Mouse (Mus musculus): Measurements from ENCODE around the gene A830005F24Rik. TPM values are rescaled to one million over a fixed set of nuclear protein-coding genes. Genes with fewer than 3 reads are reported as not detected.

Gene A830005F24Rik
- polyA plus RNA-seq, 1 experiment, result 1.6 TPM

DNA sequence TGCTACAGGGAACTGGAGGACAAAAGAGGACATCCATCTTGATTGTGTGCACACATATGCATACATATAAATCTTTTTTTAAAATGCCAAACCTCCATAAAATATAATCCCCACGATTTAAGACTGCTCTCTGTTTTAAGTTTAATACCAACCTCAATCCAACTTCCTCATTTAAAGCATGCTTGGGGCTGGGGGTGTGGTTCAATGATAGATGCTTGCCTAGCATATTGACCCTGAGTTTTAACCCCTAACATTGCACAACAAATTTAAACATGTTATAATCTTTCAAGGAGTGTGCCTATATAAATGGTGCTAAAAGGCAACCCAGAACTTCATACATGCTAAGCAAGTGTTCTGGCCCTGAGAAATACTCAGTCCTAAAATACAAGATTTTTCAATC, 27.1 kb downstream of the A830005F24Rik start:
- TF ChIP-seq CTCF (IDR thresholded peaks at IDR 0.05; ENCODE audit: extremely low read depth, insufficient read depth, low read length) (no peak), POLR2A (IDR thresholded peaks at IDR 0.05; ENCODE audit: extremely low read depth, insufficient read depth, low read length) (no peak)
- H3K4me3 ChIP-seq (ENCODE audit: insufficient read depth, low read length), result no peak overlapping the region
- H3K4me1 ChIP-seq (ENCODE audit: control insufficient read depth, insufficient read depth, low read length), result peaks cover 3% of the 10 kb centered on the region
- no peak overlapping the region for H3K27ac ChIP-seq (ENCODE audit: insufficient read depth, low read length)

DNA sequence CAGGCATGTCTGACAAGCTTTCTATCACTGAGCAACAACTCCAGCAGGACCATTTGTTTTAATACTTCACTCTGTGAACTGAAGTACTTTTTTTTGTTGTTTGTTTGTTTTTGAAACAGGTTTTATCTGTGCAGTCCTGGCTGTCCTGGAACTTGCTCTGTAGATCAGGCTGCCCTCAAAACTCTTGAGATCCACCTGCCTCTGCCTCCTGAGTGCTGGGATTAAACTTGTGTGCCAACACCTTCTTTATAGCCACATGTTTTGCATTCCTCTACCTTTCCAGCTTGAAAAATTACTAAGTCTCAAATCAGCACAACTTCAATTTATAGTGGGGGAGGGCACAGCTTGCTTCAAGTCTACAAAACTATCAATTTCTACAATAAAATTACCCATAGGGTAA, 31.0 kb downstream of the A830005F24Rik start:
- no peak overlapping the region for H3K4me3 ChIP-seq (ENCODE audit: insufficient read depth, low read length)
- H3K4me1 ChIP-seq (ENCODE audit: control insufficient read depth, insufficient read depth, low read length), result peaks cover 3% of the 10 kb centered on the region
- TF ChIP-seq CTCF (IDR thresholded peaks at IDR 0.05; ENCODE audit: extremely low read depth, insufficient read depth, low read length) (no peak), POLR2A (IDR thresholded peaks at IDR 0.05; ENCODE audit: extremely low read depth, insufficient read depth, low read length) (no peak)
- no peak overlapping the region for H3K27ac ChIP-seq (ENCODE audit: insufficient read depth, low read length)

- Histone ChIP-seq H3K4me1 (ENCODE audit: control insufficient read depth, insufficient read depth, low read length) (peaks cover 3% of the 10 kb centered on the region), H3K4me3 (ENCODE audit: insufficient read depth, low read length) (peak overlapping the region; percentile 94), H3K27ac (ENCODE audit: insufficient read depth, low read length) (no peak overlapping the region)
- TF ChIP-seq CTCF (IDR thresholded peaks at IDR 0.05; ENCODE audit: extremely low read depth, insufficient read depth, low read length) (no peak), POLR2A (IDR thresholded peaks at IDR 0.05; ENCODE audit: extremely low read depth, insufficient read depth, low read length) (no peak)
Measured at GRCm38 (mm10) chr13:48544867-48545266, 31.5 kb downstream of the A830005F24Rik start.

GRCm38 (mm10) chr13:48545476-48546281, 32.3 kb downstream of the A830005F24Rik start:
- H3K4me1 ChIP-seq (ENCODE audit: control insufficient read depth, insufficient read depth, low read length), result peaks cover 3% of the 10 kb centered on the region
- TF ChIP-seq POLR2A (IDR thresholded peaks at IDR 0.05; ENCODE audit: extremely low read depth, insufficient read depth, low read length) (no peak), CTCF (IDR thresholded peaks at IDR 0.05; ENCODE audit: extremely low read depth, insufficient read depth, low read length) (no peak)

DNA sequence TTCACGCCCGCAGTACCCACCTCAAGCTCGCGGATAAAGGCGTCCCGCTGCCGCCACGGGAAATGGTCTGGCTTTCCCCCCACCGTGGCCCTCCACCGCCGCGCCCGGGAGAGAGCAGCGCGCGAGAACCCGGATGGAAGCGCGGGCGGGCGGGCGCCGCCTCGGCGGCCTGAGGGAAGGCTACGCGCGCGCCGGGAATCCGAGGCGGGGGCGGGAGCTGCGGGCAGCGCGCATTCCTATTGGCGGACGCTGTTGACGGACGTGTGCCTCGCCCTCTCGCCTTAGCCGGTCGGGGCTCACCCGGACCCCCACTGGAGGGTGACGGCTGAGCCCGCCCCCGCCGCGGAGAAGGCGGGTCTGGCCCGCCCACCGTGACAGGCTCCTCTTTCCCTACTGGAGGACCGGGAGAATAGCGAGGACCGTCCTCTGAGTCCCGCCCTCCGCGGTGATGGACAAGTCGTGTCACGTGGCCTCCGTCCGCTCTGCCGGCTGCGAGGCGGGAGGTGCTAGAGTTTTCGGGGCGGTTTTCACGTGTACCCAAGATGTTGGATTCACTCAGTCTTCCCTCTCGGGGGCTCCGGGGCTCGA, 33.1 kb downstream of the A830005F24Rik start:
- Histone ChIP-seq H3K4me1 (ENCODE audit: control insufficient read depth, insufficient read depth, low read length) (peaks cover 1% of the 10 kb centered on the region; the same call in 1 of the 2 replicates), H3K27ac (ENCODE audit: insufficient read depth, low read length) (peak overlapping the region; percentile 99), H3K4me3 (ENCODE audit: insufficient read depth, low read length) (peak overlapping the region; percentile 94)
- TF ChIP-seq CTCF (IDR thresholded peaks at IDR 0.05; ENCODE audit: extremely low read depth, insufficient read depth, low read length), result no peak
- TF ChIP-seq POLR2A (IDR thresholded peaks at IDR 0.05; ENCODE audit: extremely low read depth, insufficient read depth, low read length), result peak; percentile 74

More at GRCm38 (mm10) chr13:48545476-48546281, 32.3 kb downstream of the A830005F24Rik start:
- peak overlapping the region; percentile 99 for H3K27ac ChIP-seq (ENCODE audit: insufficient read depth, low read length)
- H3K4me3 ChIP-seq (ENCODE audit: insufficient read depth, low read length), result peak overlapping the region; percentile 94

- Histone ChIP-seq H3K4me1 (ENCODE audit: control insufficient read depth, insufficient read depth, low read length) (peaks cover 2% of the 10 kb centered on the region), H3K4me3 (ENCODE audit: insufficient read depth, low read length) (no peak overlapping the region), H3K27ac (ENCODE audit: insufficient read depth, low read length) (no peak overlapping the region)
- TF ChIP-seq POLR2A (IDR thresholded peaks at IDR 0.05; ENCODE audit: extremely low read depth, insufficient read depth, low read length), result no peak
- TF ChIP-seq CTCF (IDR thresholded peaks at IDR 0.05; ENCODE audit: extremely low read depth, insufficient read depth, low read length), result no peak
Measured at GRCm38 (mm10) chr13:48547623-48548022, 34.3 kb downstream of the A830005F24Rik start.

GRCm38 (mm10) chr13:48548296-48548695, 34.9 kb downstream of the A830005F24Rik start:
- H3K4me3 ChIP-seq (ENCODE audit: insufficient read depth, low read length), result no peak overlapping the region
- H3K4me1 ChIP-seq (ENCODE audit: control insufficient read depth, insufficient read depth, low read length), result peaks cover 6% of the 10 kb centered on the region
- TF ChIP-seq CTCF (IDR thresholded peaks at IDR 0.05; ENCODE audit: extremely low read depth, insufficient read depth, low read length) (no peak), POLR2A (IDR thresholded peaks at IDR 0.05; ENCODE audit: extremely low read depth, insufficient read depth, low read length) (no peak)
- H3K27ac ChIP-seq (ENCODE audit: insufficient read depth, low read length), result no peak overlapping the region

DNA sequence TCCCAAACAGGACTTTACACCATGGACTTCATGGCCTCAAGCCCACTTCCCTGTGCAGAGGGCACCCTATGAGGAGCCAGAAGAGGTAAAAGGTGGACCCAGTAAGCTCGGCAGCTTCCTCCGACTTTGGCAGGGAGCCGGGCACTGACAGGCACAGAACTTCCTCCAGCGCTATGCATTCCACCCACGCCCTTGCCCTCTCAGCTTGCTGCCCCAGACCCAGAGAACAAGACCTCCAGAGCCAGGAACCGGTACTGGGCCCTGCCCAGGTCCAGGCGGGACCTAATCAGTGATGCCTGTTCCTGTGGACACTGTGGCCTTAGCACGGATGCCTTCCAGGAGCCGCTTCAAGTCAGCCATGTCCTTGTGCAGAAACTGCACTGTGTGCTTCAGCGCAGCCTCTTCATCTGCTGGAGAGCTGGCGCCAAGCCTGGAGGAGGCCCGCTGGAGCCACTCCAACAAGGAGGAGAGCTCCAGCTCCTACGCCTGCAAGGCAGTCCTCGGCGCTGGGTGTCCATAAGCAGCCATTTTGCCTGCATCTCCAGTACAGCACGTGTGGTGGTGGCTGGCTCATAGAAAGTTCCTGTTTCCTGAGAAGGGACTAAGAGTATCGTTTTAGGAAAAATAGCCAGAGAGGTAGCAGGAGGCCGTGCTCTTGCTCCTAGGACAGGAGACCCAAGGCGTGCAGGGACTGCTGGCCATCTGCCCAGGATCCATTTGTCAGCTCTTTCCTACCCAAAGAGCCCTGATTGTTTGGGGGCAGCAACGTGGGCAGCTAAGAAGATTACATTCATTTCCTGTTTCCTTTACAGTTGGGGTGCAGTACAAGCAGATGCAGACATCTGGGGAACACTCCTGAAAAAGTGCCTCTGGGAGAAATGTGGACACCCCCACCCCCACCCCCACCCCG, 39.1 kb downstream of the A830005F24Rik start:
- Histone ChIP-seq H3K4me1 (ENCODE audit: control insufficient read depth, insufficient read depth, low read length) (peaks cover 6% of the 10 kb centered on the region; the same call in 1 of the 2 replicates), H3K4me3 (ENCODE audit: insufficient read depth, low read length) (peak overlapping the region; percentile 28), H3K27ac (ENCODE audit: insufficient read depth, low read length) (peak overlapping the region; percentile 76)
- peak; percentile 74 for TF ChIP-seq POLR2A (IDR thresholded peaks at IDR 0.05; ENCODE audit: extremely low read depth, insufficient read depth, low read length)
- no peak for TF ChIP-seq CTCF (IDR thresholded peaks at IDR 0.05; ENCODE audit: extremely low read depth, insufficient read depth, low read length)

DNA sequence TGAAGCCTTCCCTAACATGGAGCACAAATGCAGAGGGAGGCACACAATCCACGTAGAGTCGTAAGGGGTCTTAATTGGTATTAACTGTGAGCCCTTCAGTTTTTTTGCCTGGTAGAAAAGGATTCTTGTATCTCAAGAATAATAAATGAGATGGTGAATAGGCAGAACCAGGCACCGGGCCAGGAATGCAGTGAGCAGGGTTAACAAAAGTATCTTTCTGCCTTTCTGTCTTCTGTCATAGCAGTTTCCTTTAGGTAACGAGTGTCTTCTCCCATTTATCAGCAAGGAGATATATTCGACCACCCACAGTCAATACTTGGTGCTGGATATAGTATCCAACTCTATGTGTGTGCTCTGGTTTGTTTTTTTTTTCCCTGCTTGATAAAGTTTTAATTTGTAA, 40.1 kb downstream of the A830005F24Rik start:
- TF ChIP-seq CTCF (IDR thresholded peaks at IDR 0.05; ENCODE audit: extremely low read depth, insufficient read depth, low read length) (no peak), POLR2A (IDR thresholded peaks at IDR 0.05; ENCODE audit: extremely low read depth, insufficient read depth, low read length) (no peak)
- Histone ChIP-seq H3K4me1 (ENCODE audit: control insufficient read depth, insufficient read depth, low read length) (peaks cover 6% of the 10 kb centered on the region; the same call in 1 of the 2 replicates), H3K4me3 (ENCODE audit: insufficient read depth, low read length) (no peak overlapping the region), H3K27ac (ENCODE audit: insufficient read depth, low read length) (no peak overlapping the region)
